Mouse (Mus musculus) forelimb bud, embryonic 11.5 days (tissue): ENCODE data around the gene Diras2.

Experiments used
- DNase-seq: peaks from one replicate; pipeline ENCODE4 v3.0.0-alpha.2; 2012; ENCODE audit warnings: low read depth, low spot score

Gene Diras2

GRCm38 (mm10) chr13:52531121-52531520 lies at the start of gene Diras2:
Gene Diras2 (minus strand): TSS chr13:52531279.
- no peak for DNase-seq

- no peak for DNase-seq
Observed at GRCm38 (mm10) chr13:52578776-52579175, 47.7 kb upstream of the Diras2 start.

GRCm38 (mm10) chr13:52577939-52578338 lies 46.9 kb upstream of the Diras2 start:
- no peak for DNase-seq

- DNase-seq, result no peak
Observed at GRCm38 (mm10) chr13:52577326-52577920, 46.3 kb upstream of the Diras2 start.

GRCm38 (mm10) chr13:52576841-52577240 lies 45.8 kb upstream of the Diras2 start:
- DNase-seq, result no peak

- no peak for DNase-seq
Observed at GRCm38 (mm10) chr13:52576021-52576614, 45.0 kb upstream of the Diras2 start.

- DNase-seq, result no peak
Observed at GRCm38 (mm10) chr13:52575483-52575882, 44.4 kb upstream of the Diras2 start.

GRCm38 (mm10) chr13:52574311-52574710 lies 43.2 kb upstream of the Diras2 start:
- DNase-seq, result no peak

- no peak for DNase-seq
Observed at GRCm38 (mm10) chr13:52572451-52573446, 41.7 kb upstream of the Diras2 start.

- DNase-seq, result no peak
Observed at GRCm38 (mm10) chr13:52571591-52572384, 40.7 kb upstream of the Diras2 start.

GRCm38 (mm10) chr13:52570276-52570675 lies 39.2 kb upstream of the Diras2 start:
- no peak for DNase-seq

GRCm38 (mm10) chr13:52569194-52569769 lies 38.2 kb upstream of the Diras2 start:
- DNase-seq, result no peak

GRCm38 (mm10) chr13:52566777-52567176 lies 35.7 kb upstream of the Diras2 start:
- DNase-seq, result no peak

- DNase-seq, result no peak
Observed at GRCm38 (mm10) chr13:52566188-52566760, 35.2 kb upstream of the Diras2 start.

- no peak for DNase-seq
Observed at GRCm38 (mm10) chr13:52565103-52565739, 34.1 kb upstream of the Diras2 start.

- DNase-seq, result no peak
Observed at GRCm38 (mm10) chr13:52562166-52562571, 31.1 kb upstream of the Diras2 start.

- DNase-seq, result no peak
Observed at GRCm38 (mm10) chr13:52561367-52562165, 30.5 kb upstream of the Diras2 start.

- DNase-seq, result no peak
Observed at GRCm38 (mm10) chr13:52557421-52557820, 26.3 kb upstream of the Diras2 start.

- no peak for DNase-seq
Observed at GRCm38 (mm10) chr13:52554722-52555121, 23.6 kb upstream of the Diras2 start.
